Mouse (Mus musculus): Measurements from ENCODE around the gene Jak3.

Jak3 gene

GRCm38 (mm10) chr8:71665331-71666130 lies 10.6 kb upstream of the Jak3 start:
- peak; percentile 81 for DNase-seq (ENCODE audit: low read depth, low spot score)

- DNase-seq (ENCODE audit: low read depth, low spot score) = no peak
Measured at GRCm38 (mm10) chr8:71666855-71667254, 9.2 kb upstream of the Jak3 start.

GRCm38 (mm10) chr8:71667256-71667655 lies 8.8 kb upstream of the Jak3 start:
- DNase-seq (ENCODE audit: low read depth, low spot score) = no peak

GRCm38 (mm10) chr8:71668220-71668975 lies 7.7 kb upstream of the Jak3 start:
- peak; percentile 84 for DNase-seq (ENCODE audit: low read depth, low spot score)

- DNase-seq (ENCODE audit: low read depth, low spot score) = no peak
Measured at GRCm38 (mm10) chr8:71670198-71670597, 5.9 kb upstream of the Jak3 start.

GRCm38 (mm10) chr8:71670621-71671548 lies 5.2 kb upstream of the Jak3 start:
- peak; percentile 79 for DNase-seq (ENCODE audit: low read depth, low spot score)

- DNase-seq (ENCODE audit: low read depth, low spot score) = peak; percentile 91
Measured at GRCm38 (mm10) chr8:71671549-71671965, 4.5 kb upstream of the Jak3 start, which contains the start of gene Unc13a. TSS of gene Unc13a (minus strand) at chr8:71671757.

- no peak for DNase-seq (ENCODE audit: low read depth, low spot score)
Measured at GRCm38 (mm10) chr8:71672168-71672735, 3.8 kb upstream of the Jak3 start.

- DNase-seq (ENCODE audit: low read depth, low spot score) = no peak
Measured at GRCm38 (mm10) chr8:71674071-71674470, 2.0 kb upstream of the Jak3 start.

GRCm38 (mm10) chr8:71675456-71676019 lies 558 bp upstream of the Jak3 start:
- DNase-seq (ENCODE audit: low read depth, low spot score) = peak; percentile 53

- no peak for DNase-seq (ENCODE audit: low read depth, low spot score)
Measured at GRCm38 (mm10) chr8:71676803-71677202, 707 bp downstream of the Jak3 start.

- no peak for DNase-seq (ENCODE audit: low read depth, low spot score)
Measured at GRCm38 (mm10) chr8:71677555-71677954, 1.5 kb downstream of the Jak3 start.

- no peak for DNase-seq (ENCODE audit: low read depth, low spot score)
Measured at GRCm38 (mm10) chr8:71678216-71678615, 2.1 kb downstream of the Jak3 start.

- DNase-seq (ENCODE audit: low read depth, low spot score) = no peak
Measured at GRCm38 (mm10) chr8:71679116-71679515, 3.0 kb downstream of the Jak3 start.

- no peak for DNase-seq (ENCODE audit: low read depth, low spot score)
Measured at GRCm38 (mm10) chr8:71679550-71680168, 3.6 kb downstream of the Jak3 start.

- no peak for DNase-seq (ENCODE audit: low read depth, low spot score)
Measured at GRCm38 (mm10) chr8:71680471-71680870, 4.4 kb downstream of the Jak3 start.

- no peak for DNase-seq (ENCODE audit: low read depth, low spot score)
Measured at GRCm38 (mm10) chr8:71681369-71681915, 5.3 kb downstream of the Jak3 start.

GRCm38 (mm10) chr8:71682832-71683231 lies 6.7 kb downstream of the Jak3 start:
- no peak for DNase-seq (ENCODE audit: low read depth, low spot score)

- DNase-seq (ENCODE audit: low read depth, low spot score) = no peak
Measured at GRCm38 (mm10) chr8:71684701-71685100, 8.6 kb downstream of the Jak3 start.

GRCm38 (mm10) chr8:71685573-71685972 lies 9.5 kb downstream of the Jak3 start:
- no peak for DNase-seq (ENCODE audit: low read depth, low spot score)

Data from CD4-positive helper T cell, adult 2 months (primary cell).